Mouse (Mus musculus): ENCODE results near the gene Cd2.

Cd2 gene

DNA sequence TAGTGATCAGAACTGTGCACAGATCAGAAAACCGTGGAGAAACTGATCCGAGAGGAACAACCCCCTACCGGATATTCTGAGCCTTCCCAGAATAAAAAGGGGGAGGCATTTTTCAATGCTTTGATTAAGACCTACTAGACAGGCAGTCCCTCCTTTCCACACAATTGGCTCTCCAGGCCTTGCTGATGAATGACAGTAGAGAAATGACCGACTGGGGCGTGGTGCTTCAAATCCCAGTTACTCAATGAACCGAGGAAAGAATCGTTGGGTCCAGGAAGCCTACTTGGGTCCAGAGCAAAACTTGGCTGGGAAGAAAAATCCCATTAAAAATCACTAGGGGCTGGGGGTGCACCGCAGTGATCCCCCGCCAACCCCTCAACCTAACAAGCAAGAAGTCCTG is 57.5 kb downstream of the Cd2 start:
- no peak for DNase-seq (ENCODE audit: inconsistent age in 2 of 2, low spot score in 1 of 2)

DNA sequence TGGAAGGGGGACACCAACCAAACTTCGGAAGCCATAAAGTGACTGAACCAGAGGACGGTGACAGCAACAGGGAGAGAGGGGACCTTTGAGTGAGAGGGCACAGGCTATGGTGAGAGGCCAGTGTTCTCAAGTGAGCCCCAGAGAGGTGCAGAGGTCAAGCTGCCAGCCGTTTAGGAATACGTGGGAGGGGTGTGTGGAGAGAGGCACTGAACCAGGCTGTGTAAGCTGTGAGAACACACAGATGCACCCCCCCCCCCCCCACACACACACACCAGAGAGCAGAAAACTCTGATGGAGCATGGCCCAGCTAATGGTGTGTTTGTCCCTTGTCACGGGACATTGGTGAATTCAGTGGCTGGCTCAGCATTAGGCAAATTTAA is 58.2 kb downstream of the Cd2 start:
- no peak for DNase-seq (ENCODE audit: inconsistent age in 2 of 2, low spot score in 1 of 2)

DNA sequence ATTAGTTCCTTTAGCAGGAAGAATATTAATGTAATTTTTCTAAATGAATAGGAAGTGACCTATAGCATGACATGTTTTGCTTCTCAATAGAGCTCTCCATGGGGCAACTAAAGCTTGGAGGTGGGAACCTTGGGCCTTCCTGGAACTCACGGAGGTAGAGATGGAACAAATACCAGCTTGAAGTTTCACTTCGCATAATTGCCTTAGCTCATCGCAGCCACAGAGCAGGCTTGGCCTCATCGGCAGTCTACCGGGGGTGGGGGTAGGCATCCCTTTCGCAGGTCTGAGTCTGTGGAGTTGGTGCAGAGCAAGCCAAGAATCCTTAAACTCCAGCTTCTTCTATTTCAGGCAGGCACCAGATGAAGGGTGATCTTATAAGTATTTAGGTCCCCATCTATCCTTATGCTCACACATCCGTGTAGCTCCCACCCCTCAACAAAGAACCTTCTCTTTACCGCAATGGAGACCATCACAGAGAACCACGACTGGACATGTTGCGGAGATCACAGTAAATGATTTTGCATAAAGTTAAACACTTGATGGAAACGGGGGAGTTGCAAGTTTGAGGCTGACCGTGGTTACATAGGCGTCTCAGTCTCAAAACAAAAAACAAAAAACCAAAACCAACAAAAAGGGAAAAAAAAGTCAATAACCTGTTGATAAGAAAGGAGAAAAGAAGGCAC is 58.7 kb downstream of the Cd2 start:
- DNase-seq (ENCODE audit: inconsistent age in 2 of 2, low spot score in 1 of 2), result no peak

DNA sequence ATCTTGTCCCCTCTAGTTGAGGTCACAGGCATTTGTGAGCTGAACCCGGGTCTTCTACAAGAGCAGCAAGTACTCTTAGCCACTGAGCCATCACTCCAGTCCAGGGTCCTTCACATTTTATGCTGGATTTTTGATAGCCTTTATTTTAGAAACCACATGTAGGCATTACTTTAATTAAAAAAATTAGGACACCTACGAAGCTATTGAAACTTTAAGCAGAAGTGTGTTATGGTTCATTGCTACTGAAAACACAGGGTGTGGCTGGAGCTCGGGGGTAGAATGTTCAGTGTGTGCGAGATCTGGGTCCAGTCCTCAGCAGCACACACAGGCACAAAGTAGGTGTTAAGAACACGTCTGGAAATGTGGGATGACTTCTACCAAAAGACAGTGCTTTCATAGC is 59.7 kb downstream of the Cd2 start:
- no peak for DNase-seq (ENCODE audit: inconsistent age in 2 of 2, low spot score in 1 of 2)

Measured in adrenal gland, adult (tissue).